Mouse (Mus musculus) 416B (cell line): Measurements from ENCODE around the gene Nol9.

Experiments
- DNase-seq: peaks from one replicate; pipeline ENCODE4 v3.0.0; 2011; ENCODE audit warnings: low read depth

The Nol9 gene

GRCm38 (mm10) chr4:152010707-152011134, 28.4 kb upstream of the Nol9 start:
- no peak for DNase-seq

GRCm38 (mm10) chr4:152011171-152011760, 27.9 kb upstream of the Nol9 start:
- DNase-seq, result no peak

GRCm38 (mm10) chr4:152012109-152012508, 27.0 kb upstream of the Nol9 start:
- DNase-seq, result no peak

- DNase-seq, result peak; percentile 56
Observed at GRCm38 (mm10) chr4:152013036-152013813, 25.9 kb upstream of the Nol9 start.

- no peak for DNase-seq
Observed at GRCm38 (mm10) chr4:152019073-152019472, 20.0 kb upstream of the Nol9 start.

- DNase-seq, result no peak
Observed at GRCm38 (mm10) chr4:152020024-152020423, 19.1 kb upstream of the Nol9 start.

- DNase-seq, result no peak
Observed at GRCm38 (mm10) chr4:152021568-152022097, 17.5 kb upstream of the Nol9 start.

GRCm38 (mm10) chr4:152022506-152022905, 16.6 kb upstream of the Nol9 start:
- no peak for DNase-seq

- DNase-seq, result no peak
Observed at GRCm38 (mm10) chr4:152024525-152024924, 14.6 kb upstream of the Nol9 start.

- no peak for DNase-seq
Observed at GRCm38 (mm10) chr4:152026751-152027508, 12.2 kb upstream of the Nol9 start.

- peak; percentile 96 for DNase-seq
Observed at GRCm38 (mm10) chr4:152027524-152027923, 11.6 kb upstream of the Nol9 start, which contains the start of gene Zbtb48. Gene Zbtb48, minus strand, starts transcription at chr4:152027671.

GRCm38 (mm10) chr4:152028456-152028855, 10.7 kb upstream of the Nol9 start:
- DNase-seq, result no peak

GRCm38 (mm10) chr4:152029087-152029486, 10.0 kb upstream of the Nol9 start:
- DNase-seq, result peak; percentile 41

GRCm38 (mm10) chr4:152029997-152030396, 9.1 kb upstream of the Nol9 start:
- DNase-seq, result peak; percentile 64

- DNase-seq, result no peak
Observed at GRCm38 (mm10) chr4:152032922-152033321, 6.2 kb upstream of the Nol9 start.

GRCm38 (mm10) chr4:152036464-152036863, 2.7 kb upstream of the Nol9 start:
- DNase-seq, result peak; percentile 46

GRCm38 (mm10) chr4:152038225-152038984, 716 bp upstream of the Nol9 start, which contains the start of gene Tas1r1:
Gene Tas1r1, minus strand, starts transcription at chr4:152038568.
- peak; percentile 75 for DNase-seq

- DNase-seq, result peak; percentile 15
Observed at GRCm38 (mm10) chr4:152039831-152040310, 750 bp downstream of the Nol9 start.

- DNase-seq, result no peak
Observed at GRCm38 (mm10) chr4:152041924-152042641, 3.0 kb downstream of the Nol9 start.

- DNase-seq, result no peak
Observed at GRCm38 (mm10) chr4:152043171-152043570, 4.0 kb downstream of the Nol9 start.

- DNase-seq, result no peak
Observed at GRCm38 (mm10) chr4:152044609-152045008, 5.5 kb downstream of the Nol9 start.
